Mouse (Mus musculus): ENCODE data around the gene Akap14.

The Akap14 gene

GRCm38 (mm10) chrX:37103826-37104225 lies 64.8 kb downstream of the Akap14 start:
- in situ Hi-C loops (cut with MboI, MseI), result no loop called here

All from T-helper 2 cell (primary cell).